Mouse (Mus musculus) spleen, adult 2 months (tissue): ENCODE data around the gene Serp2. TPM values are rescaled to one million over a fixed set of nuclear protein-coding genes. Genes with fewer than 3 reads are reported as not detected.

Experiments
- DNase-seq, 2 experiments: peaks; one replicate each; pipeline versions ENCODE4 v3.0.0 to v3.0.0-alpha.2; 2012 to 2021; ENCODE audit warnings: low spot score in 2 of 2, low read depth in 1 of 2
- H3K27ac ChIP-seq: fragments of 200-500 bp; 2 replicates; pipeline ENCODE4 v1.5.1; 2012; ENCODE audit warnings: low read length, inconsistent platforms; ENCODE audit not compliant: insufficient read depth
- H3K27me3 ChIP-seq: fragments of 200-500 bp; 2 replicates; pipeline ENCODE4 v1.6.1; 2012; ENCODE audit warnings: mild to moderate bottlenecking, moderate library complexity, low read length, inconsistent platforms; ENCODE audit not compliant: control insufficient read depth, insufficient read depth
- H3K36me3 ChIP-seq: fragments of 200-500 bp; 2 replicates; pipeline ENCODE4 v1.6.1; 2012; ENCODE audit warnings: mild to moderate bottlenecking, low read length, inconsistent platforms; ENCODE audit not compliant: control insufficient read depth, insufficient read depth
- H3K4me1 ChIP-seq: fragments of 200-500 bp; 2 replicates; pipeline ENCODE4 v1.6.1; 2011; ENCODE audit warnings: inconsistent platforms; ENCODE audit not compliant: control insufficient read depth, insufficient read depth, insufficient read length
- H3K4me3 ChIP-seq: fragments of 200-500 bp; 2 replicates; pipeline ENCODE4 v1.5.1; 2011; ENCODE audit warnings: mild to moderate bottlenecking, inconsistent platforms; ENCODE audit not compliant: insufficient read depth, insufficient read length; ENCODE audit errors: extremely low read depth
- CTCF ChIP-seq: fragments of 200-500 bp; IDR thresholded peaks from 2 replicates; pipeline ENCODE4 v1.5.1; 2011; ENCODE audit warnings: mild to moderate bottlenecking, inconsistent platforms; ENCODE audit not compliant: insufficient read depth, insufficient read length, insufficient replicate concordance; ENCODE audit errors: extremely low read depth
- POLR2A ChIP-seq: fragments of 200-500 bp; IDR thresholded peaks from 2 replicates; pipeline ENCODE4 v1.6.1; 2011; ENCODE audit warnings: low read depth, low read length, inconsistent platforms
- WGBS: fragments of 180-500 bp; shearing (Covaris S2); methylation state at CpG from one replicate; pipeline ENCODE4 v1.1.7; 2018; 5-methylcytosine and 5-hydroxymethylcytosine counted together
- polyA plus RNA-seq: library from polyadenylated mRNA; depleted of rRNA; stranded (reverse); fragments of >200 nt; gene quantifications from 2 replicates; pipeline ENCODE4 v1.2.3, GENCODE M21; 2012

The Serp2 gene
- polyA plus RNA-seq, 1 experiment = 4.2 TPM

DNA sequence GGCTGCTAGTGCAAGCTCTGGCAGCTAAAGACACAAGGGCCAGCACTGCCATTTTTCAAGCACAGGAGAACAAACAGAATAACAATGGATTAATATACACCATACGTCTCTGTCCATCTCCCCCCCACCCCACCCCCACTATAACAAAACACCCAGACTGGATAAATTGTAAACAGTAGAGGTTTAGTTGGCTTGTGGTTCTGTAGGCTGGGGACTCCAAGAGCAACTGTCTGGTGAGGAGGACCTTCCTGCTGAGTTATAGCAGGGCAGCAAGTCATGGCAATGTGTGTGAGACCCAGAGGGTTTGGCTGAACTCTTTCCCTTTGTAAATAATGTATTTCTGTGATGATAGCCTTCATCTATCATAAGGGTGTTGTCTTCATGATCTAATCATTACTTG is 33.0 kb upstream of the Serp2 start:
- TF ChIP-seq POLR2A (no peak), CTCF (no peak)
- Histone ChIP-seq H3K4me1 (no peaks in the 10 kb centered on the region; the same call in 1 of the 2 replicates), H3K27ac (no peak overlapping the region), H3K36me3 (no peaks in the 10 kb centered on the region), H3K27me3 (no peaks in the 10 kb centered on the region), H3K4me3 (no peak overlapping the region)
- DNase-seq = no peak
- WGBS = 96% methylated on average over 1 of the region's 1 CpGs

DNA sequence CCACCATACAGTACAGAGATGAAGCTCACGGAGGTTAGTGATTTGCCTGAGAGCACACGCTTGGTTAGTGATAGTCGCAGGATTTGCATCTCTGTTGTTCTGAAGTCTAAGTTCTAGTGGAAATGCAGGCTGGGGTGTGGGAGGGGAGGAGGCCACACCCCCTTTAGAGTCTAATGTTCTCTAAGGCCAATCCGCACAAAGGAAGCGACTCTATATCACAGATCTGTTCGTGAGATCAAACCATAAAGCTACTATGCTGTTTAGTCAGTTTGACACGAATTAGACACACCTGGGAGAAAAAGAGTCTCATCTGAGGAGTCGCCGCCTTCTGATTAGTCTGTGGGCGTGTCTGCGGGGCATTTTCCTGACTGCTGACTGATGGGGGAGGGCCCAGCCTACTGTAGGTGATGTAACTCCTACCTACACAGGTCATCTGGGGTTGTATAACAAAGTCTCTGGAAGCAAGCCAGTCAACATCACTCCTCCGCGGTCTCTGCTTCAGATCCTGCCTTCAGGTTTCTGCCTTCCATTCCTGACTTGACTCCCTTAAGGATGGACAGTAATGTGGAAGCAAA is 29.2 kb upstream of the Serp2 start:
- Histone ChIP-seq H3K27me3 (no peaks in the 10 kb centered on the region), H3K4me3 (no peak overlapping the region), H3K4me1 (peaks cover 7% of the 10 kb centered on the region; the same call in 1 of the 2 replicates), H3K36me3 (no peaks in the 10 kb centered on the region), H3K27ac (no peak overlapping the region)
- whole genome bisulfite sequencing = 78% methylated on average over 13 of the region's 13 CpGs
- no peak for DNase-seq
- TF ChIP-seq CTCF (no peak), POLR2A (no peak)

DNA sequence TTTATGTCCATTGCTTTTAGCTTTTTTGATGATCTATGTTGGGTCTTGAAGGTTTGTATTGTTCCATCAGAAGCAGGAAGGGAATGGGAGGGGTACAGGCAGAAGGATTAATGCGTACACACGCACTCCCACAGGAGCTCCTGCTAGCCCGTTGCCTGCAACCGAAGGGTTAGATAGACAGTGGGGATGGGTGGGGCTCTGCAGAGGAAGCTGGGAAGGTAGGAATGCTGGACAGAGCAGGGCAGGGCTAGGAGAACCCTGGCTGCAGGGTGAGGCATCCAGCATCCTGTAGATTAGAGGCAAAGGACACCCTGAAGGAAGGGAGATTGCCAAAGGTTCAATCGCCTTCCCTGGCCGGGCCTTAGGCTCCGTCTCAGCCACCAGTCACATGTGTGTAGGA is 27.3 kb upstream of the Serp2 start:
- TF ChIP-seq CTCF = no peak
- no peak for TF ChIP-seq POLR2A
- no peak for DNase-seq
- H3K36me3 ChIP-seq = no peaks in the 10 kb centered on the region
- H3K4me1 ChIP-seq = peaks cover 18% of the 10 kb centered on the region; the same call in 1 of the 2 replicates
- H3K27ac ChIP-seq = no peak overlapping the region
- H3K27me3 ChIP-seq = no peaks in the 10 kb centered on the region
- no peak overlapping the region for H3K4me3 ChIP-seq
- 87% methylated on average over 7 of the region's 7 CpGs for WGBS

DNA sequence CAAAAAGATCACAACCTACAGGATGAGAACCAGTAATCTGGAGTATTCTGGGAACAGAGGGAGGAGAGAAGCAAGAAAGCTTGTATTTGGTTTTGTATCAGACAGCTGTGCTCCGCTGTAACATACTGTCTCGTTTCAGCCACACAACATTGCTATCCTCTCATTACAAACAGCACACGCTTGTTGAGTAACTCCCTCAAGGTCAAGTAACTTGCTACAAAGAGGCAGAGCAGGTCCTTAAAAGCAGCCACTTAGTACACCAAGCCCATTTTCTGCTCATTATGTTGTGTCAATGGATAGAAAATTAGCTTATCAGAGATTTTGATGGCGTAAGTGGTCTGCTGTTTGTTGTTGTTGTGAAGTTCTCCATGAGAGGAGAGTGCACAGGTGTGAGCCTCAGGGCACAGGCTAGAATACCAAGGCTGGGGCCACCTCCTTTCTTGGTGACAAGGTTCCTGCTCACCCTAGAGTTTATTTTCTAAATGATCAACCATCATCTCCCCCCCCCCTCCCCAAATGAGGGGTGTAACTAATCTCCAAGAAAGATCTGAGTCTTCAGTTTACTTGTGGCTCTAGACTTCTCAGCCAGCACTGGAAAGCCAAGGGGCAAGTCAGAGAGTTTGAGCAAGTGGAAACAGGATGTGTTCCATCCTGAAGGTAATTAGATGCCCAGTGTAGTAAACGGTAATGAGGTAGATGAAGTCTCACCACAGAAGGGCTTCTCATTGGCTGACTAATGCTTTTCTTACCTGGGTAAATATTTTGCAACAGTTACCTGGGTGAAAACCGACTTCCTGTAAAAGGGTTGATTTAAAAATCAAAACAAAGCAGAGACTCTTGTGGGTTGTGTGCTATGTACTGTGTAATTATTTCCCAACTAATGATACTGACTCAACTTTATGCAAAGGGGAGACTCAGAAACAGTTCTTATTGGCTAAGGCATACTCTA is 25.6 kb upstream of the Serp2 start:
- TF ChIP-seq CTCF = no peak
- TF ChIP-seq POLR2A = no peak
- no peak overlapping the region for H3K4me3 ChIP-seq
- peak overlapping the region; percentile 52; the same call in 1 of the 2 replicates for H3K27ac ChIP-seq
- peak in 1 of 2 experiments; percentile 49 for DNase-seq
- H3K27me3 ChIP-seq = no peaks in the 10 kb centered on the region
- 74% methylated on average over 6 of the region's 6 CpGs for WGBS
- no peaks in the 10 kb centered on the region; the same call in 1 of the 2 replicates for H3K36me3 ChIP-seq
- H3K4me1 ChIP-seq = peaks cover 21% of the 10 kb centered on the region; the same call in 1 of the 2 replicates

DNA sequence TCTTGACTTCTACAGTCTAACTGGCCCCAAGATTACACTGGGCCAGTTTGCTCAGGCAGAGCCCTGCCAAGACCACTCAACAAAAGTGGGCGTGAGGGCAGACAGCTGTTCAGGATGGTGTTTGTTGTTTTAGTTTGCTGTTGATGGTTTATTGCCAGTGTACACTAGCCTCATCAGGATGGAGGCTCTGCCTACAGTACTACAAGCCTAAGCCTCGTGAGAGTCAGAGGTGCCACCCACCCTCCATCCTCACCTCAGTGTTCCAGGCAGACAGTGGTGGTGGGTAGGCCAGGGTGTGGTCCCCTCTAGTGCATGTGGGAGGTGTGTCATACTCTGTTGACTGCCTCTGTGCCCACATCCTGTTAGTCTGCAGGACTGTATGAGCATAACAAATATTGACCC is 23.0 kb upstream of the Serp2 start:
- Histone ChIP-seq H3K27ac (peak overlapping the region; percentile 69), H3K36me3 (no peaks in the 10 kb centered on the region; the same call in 1 of the 2 replicates), H3K27me3 (no peaks in the 10 kb centered on the region), H3K4me1 (peaks cover 21% of the 10 kb centered on the region; the same call in 1 of the 2 replicates), H3K4me3 (no peak overlapping the region)
- peak; percentile 64 to 67 for DNase-seq
- 52% methylated on average over 2 of the region's 2 CpGs for WGBS
- TF ChIP-seq POLR2A (no peak), CTCF (no peak)

DNA sequence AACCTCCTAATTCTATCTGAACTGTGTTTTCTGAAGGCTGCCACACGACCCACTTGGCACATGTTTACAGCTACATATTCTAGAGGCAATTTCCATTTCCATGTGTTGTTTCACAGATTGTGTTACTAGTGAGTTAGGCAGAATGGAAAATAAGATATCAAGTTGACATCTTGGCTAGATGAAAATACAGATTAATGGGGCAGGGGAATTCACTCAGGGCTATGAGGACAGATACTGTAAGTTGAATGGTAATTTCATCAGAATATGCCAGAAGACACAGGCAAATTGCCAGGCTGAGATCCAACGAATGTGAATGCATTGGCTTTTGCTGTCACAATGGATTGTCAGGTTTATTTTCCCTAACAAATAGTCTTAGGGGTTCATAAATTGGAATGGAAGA is 21.2 kb upstream of the Serp2 start:
- WGBS = 80% methylated on average over 2 of the region's 2 CpGs
- DNase-seq = no peak
- H3K4me3 ChIP-seq = no peak overlapping the region
- no peaks in the 10 kb centered on the region; the same call in 1 of the 2 replicates for H3K36me3 ChIP-seq
- TF ChIP-seq POLR2A (no peak), CTCF (no peak)
- H3K4me1 ChIP-seq = peaks cover 21% of the 10 kb centered on the region; the same call in 1 of the 2 replicates
- no peak overlapping the region for H3K27ac ChIP-seq
- H3K27me3 ChIP-seq = no peaks in the 10 kb centered on the region

DNA sequence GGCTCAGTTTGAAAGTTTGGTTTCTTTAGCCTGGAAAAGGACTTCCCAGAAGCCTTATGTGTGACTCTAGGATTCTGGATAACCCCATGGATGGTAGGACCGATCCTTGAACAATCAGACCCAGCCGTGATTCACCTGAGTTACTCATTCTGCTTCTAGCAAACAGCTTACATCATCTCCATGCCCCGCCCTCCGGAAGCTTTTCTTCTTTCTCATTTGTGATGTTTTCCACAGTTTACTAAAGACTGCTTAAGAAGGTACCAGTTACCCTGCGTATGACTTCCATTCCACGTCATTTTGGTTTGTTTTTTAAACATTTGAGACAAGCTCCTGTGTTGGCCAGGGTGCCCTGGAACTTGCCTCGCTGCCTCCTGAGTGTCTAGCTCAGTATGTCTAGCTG is 13.6 kb upstream of the Serp2 start:
- no peak overlapping the region for H3K27ac ChIP-seq
- TF ChIP-seq POLR2A (no peak), CTCF (no peak)

More for the DNA sequence above, 13.6 kb upstream of the Serp2 start:
- Histone ChIP-seq H3K4me1 (peaks cover 5% of the 10 kb centered on the region; the same call in 1 of the 2 replicates), H3K4me3 (no peak overlapping the region), H3K27me3 (no peaks in the 10 kb centered on the region), H3K36me3 (no peaks in the 10 kb centered on the region)
- WGBS = 85% methylated on average over 7 of the region's 7 CpGs
- no peak for DNase-seq
